Mouse (Mus musculus) ES-E14 (cell line): Measurements from ENCODE around the gene Cachd1. TPM values are rescaled to one million over a fixed set of nuclear protein-coding genes. Genes with fewer than 3 reads are reported as not detected.
A peak's percentile ranks its signal among the peaks of the same experiment; 100 is the strongest.

Source experiments
- DNase-seq: peaks from one replicate; pipeline ENCODE4 v3.0.0-alpha.2; 2013; ENCODE audit warnings: low read depth, low spot score
- H3K27ac ChIP-seq: 2 replicates; pipeline ENCODE4 v1.5.1; 2012; ENCODE audit warnings: low read depth, mild to moderate bottlenecking, low read length, moderate library complexity, mixed read lengths; ENCODE audit not compliant: poor library complexity, insufficient read depth, severe bottlenecking
- H3K36me3 ChIP-seq: 2 replicates; pipeline ENCODE4 v1.6.1; 2012; ENCODE audit warnings: mild to moderate bottlenecking, low read length, moderate library complexity, mixed read lengths; ENCODE audit not compliant: control insufficient read depth, poor library complexity, insufficient read depth, severe bottlenecking
- H3K4me1 ChIP-seq, 2 experiments: fragments of 150-350 bp in 1 of 2; sonication (generic) in 1 of 2; 2 replicates each; pipeline ENCODE4 v1.6.1; 2012; ENCODE audit warnings: low read length in 2 of 2, mild to moderate bottlenecking in 1 of 2, mixed read lengths in 1 of 2; ENCODE audit not compliant: control insufficient read depth in 2 of 2, insufficient read depth in 2 of 2, poor library complexity in 1 of 2
- H3K4me3 ChIP-seq, 2 experiments: fragments of 150-350 bp in 1 of 2; sonication (generic) in 1 of 2; 2 replicates each; pipeline ENCODE4 v1.5.1; 2012; ENCODE audit warnings: low read length in 2 of 2, low read depth in 1 of 2, mild to moderate bottlenecking in 1 of 2, mixed read lengths in 1 of 2; ENCODE audit not compliant: insufficient read depth in 1 of 2, poor library complexity in 1 of 2, severe bottlenecking in 1 of 2
- H3K9ac ChIP-seq: 2 replicates; pipeline ENCODE4 v1.6.1; 2012; ENCODE audit warnings: low read depth, mild to moderate bottlenecking, low read length, mixed read lengths; ENCODE audit not compliant: poor library complexity, insufficient read depth, severe bottlenecking
- H3K9me3 ChIP-seq: fragments of 150-350 bp; sonication (generic); 2 replicates; pipeline ENCODE4 v1.6.1; 2012; ENCODE audit warnings: low read depth, mild to moderate bottlenecking, low read length; ENCODE audit not compliant: control insufficient read depth, insufficient read depth
- CHD2 ChIP-seq: IDR thresholded peaks from 2 replicates; pipeline ENCODE4 v1.6.1; 2014; ENCODE audit warnings: mild to moderate bottlenecking, low read depth, low read length, inconsistent platforms
- HCFC1 ChIP-seq: IDR thresholded peaks from 2 replicates; pipeline ENCODE4 v1.6.1; 2012; ENCODE audit warnings: low read length, inconsistent platforms, borderline replicate concordance; ENCODE audit not compliant: insufficient read depth
- MAFK ChIP-seq: IDR thresholded peaks from 2 replicates; pipeline ENCODE4 v1.6.1; 2014; ENCODE audit warnings: mild to moderate bottlenecking, low read depth, low read length, inconsistent platforms; ENCODE audit not compliant: insufficient read depth
- ZC3H11A ChIP-seq: IDR thresholded peaks from 2 replicates; pipeline ENCODE4 v1.6.1; 2012; ENCODE audit warnings: low read depth, mild to moderate bottlenecking, inconsistent platforms, low read length, borderline replicate concordance
- ZNF384 ChIP-seq: IDR thresholded peaks from 2 replicates; pipeline ENCODE4 v1.6.1; 2012; ENCODE audit warnings: low read depth, low read length, inconsistent platforms
- in situ Hi-C, 2 experiments: fragments of 600-800 bp; cut with MboI; formaldehyde crosslinking; loops; one replicate each; pipeline ENCODE4 v1.15.1; 2025; ENCODE audit warnings: low sequenced_read_pairs in 2 of 2, inconsistent platforms in 1 of 2; ENCODE audit not compliant: unreplicated experiment in 2 of 2
- total RNA-seq: library from RNA; depleted of rRNA; stranded (reverse); fragments of 300-350 nt; gene quantifications from 2 replicates; pipeline ENCODE4 v1.2.3, GENCODE M21; 2012

Cachd1 gene
- total RNA-seq, 1 experiment: 7.6 TPM

DNA sequence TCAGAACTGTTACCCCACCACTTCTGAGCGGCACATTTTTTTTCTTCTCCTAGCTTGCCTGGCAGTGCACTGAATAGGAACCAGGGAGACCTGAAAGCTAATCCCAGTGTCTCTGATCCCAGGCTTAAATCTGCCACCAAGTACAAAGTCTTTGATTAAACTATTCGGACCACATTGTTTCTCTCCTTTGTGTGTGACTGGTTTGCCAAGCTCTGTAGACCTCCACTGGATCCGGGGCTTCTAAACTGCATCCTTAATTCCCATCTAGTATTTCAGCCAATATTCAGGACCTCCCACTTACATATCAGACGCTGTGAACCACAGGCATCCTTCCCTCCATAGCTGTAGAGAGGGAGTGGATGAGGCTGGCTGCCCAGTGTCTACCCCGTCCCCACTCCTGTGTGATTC lies 231.9 kb downstream of the Cachd1 start:
- no peak for DNase-seq
- Histone ChIP-seq H3K27ac (no peak overlapping the region), H3K4me3 (no peak overlapping the region), H3K4me1 (no peaks in the 10 kb centered on the region), H3K9ac (no peak overlapping the region), H3K36me3 (no peaks in the 10 kb centered on the region), H3K9me3 (no peaks in the 10 kb centered on the region)
- TF ChIP-seq CHD2: no peak
- TF ChIP-seq ZNF384: no peak
- TF ChIP-seq HCFC1: no peak
- no peak for TF ChIP-seq MAFK
- in situ Hi-C loops: no loop called here

DNA sequence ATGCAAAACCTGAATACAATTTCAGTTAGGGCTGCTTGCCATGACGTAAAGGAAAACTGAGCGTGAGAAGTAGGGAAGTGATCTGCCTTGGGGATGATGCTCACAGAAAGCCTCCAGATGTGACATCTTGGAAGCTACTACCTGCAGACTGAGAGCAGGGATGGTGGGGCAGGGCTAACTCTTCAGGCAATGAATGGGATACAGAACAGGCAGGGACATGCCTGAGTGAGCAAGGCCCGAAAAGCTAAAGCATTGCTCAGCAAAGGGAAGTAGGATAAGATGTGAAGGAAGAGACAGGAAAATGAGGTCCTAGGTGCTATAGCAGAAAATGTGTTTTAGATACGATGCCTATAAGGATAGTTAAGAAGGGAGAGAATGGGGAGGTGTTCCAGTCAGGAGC lies 232.6 kb downstream of the Cachd1 start:
- no peak for TF ChIP-seq ZNF384
- TF ChIP-seq ZC3H11A: no peak
- TF ChIP-seq MAFK: no peak
- TF ChIP-seq HCFC1: no peak
- no peak for TF ChIP-seq CHD2
- Histone ChIP-seq H3K4me3 (no peak overlapping the region), H3K9me3 (no peaks in the 10 kb centered on the region), H3K27ac (no peak overlapping the region), H3K9ac (no peak overlapping the region), H3K4me1 (no peaks in the 10 kb centered on the region), H3K36me3 (no peaks in the 10 kb centered on the region)
- DNase-seq: no peak
- in situ Hi-C loops: no loop called here

GRCm38 (mm10) chr4:101017806-101018205 lies 241.3 kb downstream of the Cachd1 start:
- TF ChIP-seq CHD2 (no peak), MAFK (peak; percentile 91)
- no peak overlapping the region for H3K4me3 ChIP-seq
- in situ Hi-C loops: no loop called here

GRCm38 (mm10) chr4:101020596-101020995 lies 244.1 kb downstream of the Cachd1 start, which contains the start of gene Gm10577:
Gene Gm10577 (minus strand): TSS chr4:101020696.
- no peak for TF ChIP-seq CHD2
- TF ChIP-seq ZNF384: no peak
- no peak for TF ChIP-seq MAFK
- no peak for TF ChIP-seq ZC3H11A
- TF ChIP-seq HCFC1: no peak
- in situ Hi-C loops: no loop called here
- Histone ChIP-seq H3K36me3 (no peaks in the 10 kb centered on the region), H3K9ac (no peak within 1 kb of the TSS), H3K9me3 (no peaks in the 10 kb centered on the region), H3K27ac (no peak within 1 kb of the TSS), H3K4me3 (no peak within 1 kb of the TSS), H3K4me1 (no peaks in the 10 kb centered on the region)
- DNase-seq: no peak

More at GRCm38 (mm10) chr4:101017806-101018205, 241.3 kb downstream of the Cachd1 start:
- H3K4me1 ChIP-seq: no peaks in the 10 kb centered on the region
- no peaks in the 10 kb centered on the region for H3K36me3 ChIP-seq
- H3K27ac ChIP-seq: no peak overlapping the region
- no peak overlapping the region for H3K9ac ChIP-seq
- H3K9me3 ChIP-seq: no peaks in the 10 kb centered on the region
- no peak for DNase-seq

DNA sequence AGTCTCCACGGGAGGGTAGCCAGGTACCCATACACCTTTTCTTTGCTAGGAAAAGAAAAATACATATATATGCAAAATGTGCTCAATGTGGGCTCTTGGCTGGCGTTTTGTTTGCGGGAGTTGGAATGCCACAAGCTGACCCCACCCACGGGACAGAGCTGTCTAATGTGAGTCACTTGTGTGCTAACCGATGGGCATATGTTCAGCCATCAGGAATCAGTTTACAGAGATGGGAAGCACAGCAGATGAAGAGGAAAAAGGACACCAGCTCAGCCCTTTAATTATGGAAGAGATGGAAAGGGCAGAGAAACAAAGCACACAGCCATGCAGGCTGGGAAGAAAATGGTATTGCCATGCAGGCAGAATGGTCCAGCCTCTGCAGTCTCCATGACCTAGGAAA lies 250.1 kb downstream of the Cachd1 start:
- H3K27ac ChIP-seq: no peak overlapping the region
- H3K4me3 ChIP-seq: no peak overlapping the region

More for the DNA sequence above, 250.1 kb downstream of the Cachd1 start:
- Histone ChIP-seq H3K9me3 (no peaks in the 10 kb centered on the region), H3K9ac (no peak overlapping the region), H3K36me3 (no peaks in the 10 kb centered on the region), H3K4me1 (no peaks in the 10 kb centered on the region)
- no peak for DNase-seq
- in situ Hi-C loops: no loop called here
- TF ChIP-seq MAFK (no peak), ZNF384 (no peak), HCFC1 (no peak), CHD2 (no peak), ZC3H11A (no peak)
